Mouse (Mus musculus) testis, adult 2 months (tissue): ENCODE measurements around the gene Ccnb3. TPM values are rescaled to one million over a fixed set of nuclear protein-coding genes. Genes with fewer than 3 reads are reported as not detected.
"Not testable (repeated sequence)": the region's sequence is repeated elsewhere in the genome, so short reads cannot be mapped to it uniquely, and the experiment has no call there.

Experiments
- H3K27ac ChIP-seq: fragments of 200-500 bp; 2 replicates; pipeline ENCODE4 v1.5.1; 2012; ENCODE audit warnings: low read depth, low read length; ENCODE audit not compliant: control insufficient read depth, insufficient read depth
- H3K27me3 ChIP-seq: fragments of 200-500 bp; 2 replicates; pipeline ENCODE4 v1.6.1; 2012; ENCODE audit warnings: mild to moderate bottlenecking, low read length, moderate library complexity; ENCODE audit not compliant: control insufficient read depth, insufficient read depth
- H3K36me3 ChIP-seq: fragments of 200-500 bp; 2 replicates; pipeline ENCODE4 v1.6.1; 2012; ENCODE audit warnings: mild to moderate bottlenecking, low read length; ENCODE audit not compliant: control insufficient read depth, insufficient read depth
- H3K4me1 ChIP-seq: fragments of 200-500 bp; 2 replicates; pipeline ENCODE4 v1.6.1; 2012; ENCODE audit warnings: low read length; ENCODE audit not compliant: control insufficient read depth, insufficient read depth
- H3K4me3 ChIP-seq: fragments of 200-500 bp; 2 replicates; pipeline ENCODE4 v1.5.1; 2012; ENCODE audit warnings: low read depth, mild to moderate bottlenecking, low read length, moderate library complexity, mixed read lengths; ENCODE audit not compliant: control insufficient read depth
- CTCF ChIP-seq: fragments of 200-500 bp; IDR thresholded peaks from 2 replicates; pipeline ENCODE4 v1.5.1; 2012; ENCODE audit warnings: low read depth, mild to moderate bottlenecking, inconsistent platforms, low read length, moderate library complexity; ENCODE audit not compliant: control insufficient read depth, insufficient read depth, insufficient replicate concordance
- POLR2A ChIP-seq: fragments of 200-500 bp; IDR thresholded peaks from 2 replicates; pipeline ENCODE4 v1.6.1; 2012; ENCODE audit warnings: low read depth, mild to moderate bottlenecking, inconsistent platforms, low read length, moderate library complexity; ENCODE audit not compliant: control insufficient read depth
- polyA plus RNA-seq: library from polyadenylated mRNA; depleted of rRNA; stranded (reverse); fragments of >200 nt; gene quantifications from 2 replicates; pipeline ENCODE4 v1.2.3, GENCODE M21; 2012; rRNA removed

Ccnb3 gene
- polyA plus RNA-seq, 1 experiment, result 0.78 TPM

GRCm38 (mm10) chrX:7057634-7058033 lies 16.2 kb upstream of the Ccnb3 start:
- no peak for TF ChIP-seq POLR2A
- TF ChIP-seq CTCF, result no peak
- Histone ChIP-seq H3K4me3 (no peak overlapping the region), H3K27me3 (no peaks in the 10 kb centered on the region), H3K4me1 (no peaks in the 10 kb centered on the region), H3K36me3 (no peaks in the 10 kb centered on the region), H3K27ac (no peak overlapping the region)

DNA sequence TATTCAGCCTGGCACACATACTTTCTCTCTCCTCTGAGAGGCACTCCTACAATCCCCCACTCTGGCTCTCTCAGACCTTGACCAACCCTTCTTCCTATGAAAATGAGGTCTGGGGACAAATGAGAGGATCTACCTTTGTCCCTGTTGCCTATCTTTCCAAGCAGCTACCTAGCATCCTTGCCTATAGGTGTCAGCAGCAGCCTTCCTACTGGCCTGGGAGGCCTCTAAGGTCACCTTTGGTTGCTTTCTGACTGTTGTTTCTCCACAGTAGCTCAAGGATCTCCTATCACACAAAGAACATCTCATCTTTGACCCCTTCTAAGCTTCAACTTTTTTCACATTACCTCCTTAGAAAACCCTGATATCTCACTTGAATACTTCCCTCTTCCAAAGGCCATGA lies 15.6 kb upstream of the Ccnb3 start:
- TF ChIP-seq POLR2A (no peak), CTCF (no peak)
- Histone ChIP-seq H3K4me1 (no peaks in the 10 kb centered on the region), H3K27me3 (no peaks in the 10 kb centered on the region), H3K4me3 (no peak overlapping the region), H3K27ac (no peak overlapping the region), H3K36me3 (no peaks in the 10 kb centered on the region)

GRCm38 (mm10) chrX:6983916-6984315 lies 57.5 kb downstream of the Ccnb3 start:
- not testable (repeated sequence) for H3K36me3 ChIP-seq, H3K27me3 ChIP-seq, H3K4me3 ChIP-seq, H3K27ac ChIP-seq, H3K4me1 ChIP-seq

- no peak overlapping the region for H3K27ac ChIP-seq
- TF ChIP-seq CTCF, result no peak
- no peak for TF ChIP-seq POLR2A
- no peaks in the 10 kb centered on the region for H3K36me3 ChIP-seq
- H3K27me3 ChIP-seq, result no peaks in the 10 kb centered on the region
- H3K4me3 ChIP-seq, result no peak overlapping the region
- no peaks in the 10 kb centered on the region for H3K4me1 ChIP-seq
These were observed 69.5 kb downstream of the Ccnb3 start for GRCm38 (mm10) chrX:6971956-6972355.

DNA sequence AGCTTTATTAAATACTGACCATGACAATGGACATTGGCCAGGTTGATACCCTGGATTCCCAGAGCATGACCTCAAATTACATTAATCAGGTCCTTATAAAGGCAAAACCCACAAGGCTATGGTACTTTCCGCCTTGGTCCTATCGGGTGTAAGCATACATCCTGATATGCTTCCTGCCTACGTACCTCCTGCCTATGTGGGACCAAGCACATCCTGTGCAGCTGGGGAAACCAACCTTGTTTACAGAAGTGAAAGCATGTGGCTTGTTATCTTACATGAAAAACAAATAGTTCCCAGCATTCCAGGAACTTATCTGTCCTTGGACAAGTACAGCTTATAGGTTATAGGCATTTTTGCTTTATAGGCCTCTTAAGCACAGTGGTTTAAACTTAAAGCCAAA lies 72.8 kb downstream of the Ccnb3 start:
- TF ChIP-seq POLR2A (no peak), CTCF (no peak)
- Histone ChIP-seq H3K27me3 (no peaks in the 10 kb centered on the region), H3K27ac (no peak overlapping the region), H3K36me3 (no peaks in the 10 kb centered on the region), H3K4me3 (no peak overlapping the region), H3K4me1 (no peaks in the 10 kb centered on the region)

Other genes starting within 250 kb of the Ccnb3 start
- 497 and 541 TPM in 2 replicates for gene Akap4, start 25.9 kb upstream of the Ccnb3 start, polyA plus RNA-seq